Mouse (Mus musculus) v-Abl transformed pro-B cells (cell line): Measurements from ENCODE around the gene Cdk19.

Experiments
- in situ Hi-C, 2 experiments: fragments of 400-800 bp; cut with MboI; formaldehyde crosslinking; loops; one replicate each; pipeline ENCODE4 v1.15.1; 2025; ENCODE audit not compliant: unreplicated experiment in 2 of 2

The Cdk19 gene

GRCm38 (mm10) chr10:40339351-40339964 lies at the start of gene Cdk19:
Gene Cdk19, plus strand, starts transcription at chr10:40339564.
- in situ Hi-C loops, result loop anchor here in 1 of 2 experiments (25.0 kb wide), 1 partner anchor 277 kb away; no protein-coding TSS in a partner anchor

DNA sequence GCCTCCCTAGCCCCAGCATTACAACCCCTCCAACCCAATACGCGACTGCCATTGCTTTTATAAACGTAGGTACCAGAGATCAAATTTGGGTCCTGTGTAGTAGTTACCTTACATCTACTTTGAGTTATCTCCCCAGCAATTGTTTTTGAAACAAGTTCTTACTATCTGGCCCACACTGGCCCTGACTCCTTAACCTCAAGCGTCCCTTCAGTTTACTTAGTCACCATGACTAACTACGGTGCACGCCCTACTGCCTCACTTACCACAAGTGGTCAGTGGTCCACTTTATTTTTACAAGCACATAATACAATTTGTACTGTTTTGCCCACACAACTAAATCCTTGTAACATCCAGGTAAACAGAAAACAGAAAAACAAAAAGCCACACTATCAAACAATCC lies 46.7 kb upstream of the Cdk19 start:
- in situ Hi-C loops, result no loop called here

DNA sequence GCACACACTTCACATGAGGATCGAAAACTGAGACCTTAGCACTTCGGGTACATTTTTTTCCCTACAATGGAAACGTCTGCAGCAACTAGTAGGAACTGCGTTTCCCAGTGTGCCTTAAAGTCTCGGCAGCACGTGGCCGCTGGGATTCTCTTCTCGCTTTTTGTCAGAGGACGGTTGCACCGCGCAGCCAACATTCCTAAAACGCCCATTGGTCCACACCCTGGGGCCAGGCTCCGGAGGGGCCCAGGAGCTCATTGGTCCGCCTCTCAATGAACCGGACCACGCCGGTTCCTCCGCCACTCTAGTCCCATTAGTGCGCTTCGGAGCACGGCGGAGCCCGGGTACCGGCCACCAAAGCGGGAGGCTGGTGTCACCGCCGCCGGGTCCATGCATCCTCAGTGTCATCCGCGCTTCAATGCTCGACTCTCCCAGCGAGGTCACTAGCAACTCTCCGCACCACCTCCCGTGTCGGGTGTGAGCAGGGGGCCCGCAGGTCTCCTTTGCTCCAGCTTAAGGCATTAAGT lies 38.7 kb upstream of the Cdk19 start:
- in situ Hi-C loops, result loop anchor here in 1 of 2 experiments (5.0 kb wide), 2 partner anchors 43 to 47 kb away; partner anchors contain the start of gene Gtf3c6

GRCm38 (mm10) chr10:40301181-40302075 lies 37.9 kb upstream of the Cdk19 start:
- in situ Hi-C loops, result loop anchor here in 1 of 2 experiments (5.0 kb wide), 2 partner anchors 44 to 46 kb away; partner anchors contain the start of gene Gtf3c6

GRCm38 (mm10) chr10:40302140-40302985 lies 37.0 kb upstream of the Cdk19 start, which contains the start of gene Amd1:
Gene Amd1, minus strand, starts transcription at chr10:40302186.
- in situ Hi-C loops, result loop anchor here in 1 of 2 experiments (5.0 kb wide), 2 partner anchors 45 kb away; partner anchors contain the start of gene Gtf3c6

DNA sequence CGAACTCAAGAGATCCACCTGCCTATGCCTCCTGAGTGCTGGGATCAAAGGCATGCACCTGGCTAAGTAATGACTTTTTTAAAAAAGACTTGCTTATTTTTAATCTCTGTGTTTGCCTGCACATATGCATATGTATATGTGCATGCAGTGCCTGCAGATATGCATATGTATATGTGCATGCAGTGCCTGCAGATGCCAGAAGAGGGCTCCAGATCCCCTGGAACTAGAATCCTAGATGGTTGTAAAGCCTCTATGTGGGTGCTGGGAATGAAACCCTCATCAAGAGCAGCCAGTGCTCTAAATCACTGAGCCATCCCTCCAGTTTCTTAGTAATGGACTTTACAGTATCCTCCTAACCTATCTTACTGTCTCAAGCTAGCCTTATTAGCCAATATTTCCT lies 33.4 kb upstream of the Cdk19 start:
- in situ Hi-C loops, result loop anchor here in 1 of 2 experiments (5.0 kb wide), 1 partner anchor 41 kb away; no protein-coding TSS in a partner anchor

GRCm38 (mm10) chr10:40307826-40308583 lies 31.4 kb upstream of the Cdk19 start:
- in situ Hi-C loops, result loop anchor here in 1 of 2 experiments (5.0 kb wide), 1 partner anchor 39 kb away; no protein-coding TSS in a partner anchor

GRCm38 (mm10) chr10:40309884-40310635 lies 29.3 kb upstream of the Cdk19 start:
- in situ Hi-C loops, result loop anchor here in 1 of 2 experiments (5.0 kb wide), 1 partner anchor 37 kb away; no protein-coding TSS in a partner anchor

- in situ Hi-C loops, result no loop called here
Observed at GRCm38 (mm10) chr10:40312781-40313180, 26.6 kb upstream of the Cdk19 start.

DNA sequence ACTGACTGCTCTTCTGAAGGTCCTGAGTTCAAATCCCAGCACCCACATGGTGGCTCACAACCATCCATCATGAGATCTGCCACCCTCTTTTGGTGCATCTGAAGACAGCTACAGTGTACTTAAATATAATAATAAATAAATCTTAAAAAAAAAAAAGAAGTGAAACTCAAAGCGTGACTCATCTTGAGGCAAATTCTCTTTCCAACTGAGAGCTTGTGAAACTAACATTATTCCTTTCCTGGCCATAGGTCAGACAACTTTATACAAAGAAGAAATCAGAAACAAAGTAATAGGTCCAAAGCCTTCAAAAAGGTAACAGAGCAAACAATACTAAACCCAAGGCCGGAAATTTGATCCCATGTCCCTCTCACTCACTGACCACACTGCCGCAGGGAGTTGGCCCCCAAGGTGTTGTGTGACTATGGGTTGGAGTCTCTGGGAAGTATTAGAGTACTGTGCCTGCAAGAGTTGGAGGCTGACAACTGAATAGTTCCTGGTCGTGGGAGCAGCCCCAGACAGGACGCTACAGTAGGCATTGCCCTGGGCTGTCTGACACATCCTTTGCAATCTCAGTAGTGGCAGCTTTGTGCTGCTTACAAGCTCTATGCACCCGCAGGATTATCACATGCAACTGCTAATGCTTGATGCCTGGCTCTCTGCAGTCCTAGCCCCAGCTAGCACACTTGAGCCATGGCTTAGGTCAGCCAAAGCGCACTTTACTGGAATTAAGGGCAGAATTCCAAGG lies 22.4 kb upstream of the Cdk19 start:
- in situ Hi-C loops, result no loop called here

DNA sequence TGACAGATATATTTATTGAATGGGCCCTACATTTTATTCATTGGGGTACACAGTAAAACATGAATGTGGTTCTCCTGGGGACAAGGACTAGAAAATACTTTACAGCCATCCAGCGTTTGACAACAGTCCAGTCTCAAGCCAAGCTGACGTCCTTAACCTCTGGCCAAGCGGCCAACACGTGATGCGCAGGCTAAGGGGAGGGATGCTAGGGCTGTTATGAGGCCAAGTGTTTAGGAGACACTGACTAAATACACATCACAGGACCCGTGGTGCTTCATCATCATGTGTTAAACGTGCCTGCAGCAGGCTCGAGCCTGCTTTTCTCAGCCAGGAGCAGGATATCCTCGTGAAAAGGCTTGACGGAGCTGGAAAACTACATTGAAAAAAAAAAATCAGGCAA lies 19.1 kb upstream of the Cdk19 start:
- in situ Hi-C loops, result no loop called here

GRCm38 (mm10) chr10:40328004-40328551 lies 11.3 kb upstream of the Cdk19 start:
- in situ Hi-C loops, result loop anchor here in 1 of 2 experiments (25.0 kb wide), 1 partner anchor 266 kb away; no protein-coding TSS in a partner anchor

DNA sequence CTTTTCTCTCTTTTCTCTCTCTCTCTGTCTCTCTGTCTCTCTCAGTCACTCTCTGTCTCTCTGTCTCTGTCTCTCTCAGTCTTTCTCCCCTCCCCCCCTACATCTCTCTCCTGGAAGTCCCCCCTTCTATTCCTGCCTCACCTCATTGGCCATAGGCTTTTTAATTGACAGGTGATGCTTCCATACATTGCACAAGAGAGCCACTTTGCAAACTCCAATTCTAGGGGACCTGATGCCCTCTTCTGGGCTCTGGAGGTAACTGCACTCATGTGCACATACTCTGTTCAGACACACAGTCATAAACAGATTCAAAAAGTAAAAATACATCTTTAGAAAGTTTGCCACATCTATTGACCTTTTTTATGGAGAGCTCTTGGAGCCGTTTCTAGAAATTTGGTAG lies 9.1 kb upstream of the Cdk19 start:
- in situ Hi-C loops, result loop anchor here in 1 of 2 experiments (25.0 kb wide), 1 partner anchor 268 kb away; no protein-coding TSS in a partner anchor

- in situ Hi-C loops, result loop anchor here in 1 of 2 experiments (25.0 kb wide), 1 partner anchor 271 kb away; no protein-coding TSS in a partner anchor
Observed at GRCm38 (mm10) chr10:40332864-40333263, 6.5 kb upstream of the Cdk19 start.

DNA sequence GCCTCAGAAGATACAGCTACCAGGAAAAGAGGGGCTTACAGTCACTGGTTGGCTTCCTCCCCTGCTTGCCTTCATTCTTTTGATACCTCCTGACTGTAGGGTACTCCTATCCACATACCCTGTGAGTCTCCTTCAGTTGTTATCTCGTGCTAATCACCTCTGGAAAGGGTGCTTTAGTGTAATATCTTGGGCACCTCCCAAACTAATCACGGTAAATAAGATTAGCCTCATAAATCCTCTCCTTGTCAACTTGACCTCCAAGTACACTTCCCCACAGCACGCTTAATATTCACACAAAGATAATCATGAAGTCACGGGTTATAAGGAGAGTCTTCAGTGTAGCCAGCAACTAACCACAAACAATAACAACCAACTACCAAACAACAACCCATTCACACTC lies 2.7 kb downstream of the Cdk19 start:
- in situ Hi-C loops, result loop anchor here in 1 of 2 experiments (25.0 kb wide), 1 partner anchor 280 kb away; no protein-coding TSS in a partner anchor

DNA sequence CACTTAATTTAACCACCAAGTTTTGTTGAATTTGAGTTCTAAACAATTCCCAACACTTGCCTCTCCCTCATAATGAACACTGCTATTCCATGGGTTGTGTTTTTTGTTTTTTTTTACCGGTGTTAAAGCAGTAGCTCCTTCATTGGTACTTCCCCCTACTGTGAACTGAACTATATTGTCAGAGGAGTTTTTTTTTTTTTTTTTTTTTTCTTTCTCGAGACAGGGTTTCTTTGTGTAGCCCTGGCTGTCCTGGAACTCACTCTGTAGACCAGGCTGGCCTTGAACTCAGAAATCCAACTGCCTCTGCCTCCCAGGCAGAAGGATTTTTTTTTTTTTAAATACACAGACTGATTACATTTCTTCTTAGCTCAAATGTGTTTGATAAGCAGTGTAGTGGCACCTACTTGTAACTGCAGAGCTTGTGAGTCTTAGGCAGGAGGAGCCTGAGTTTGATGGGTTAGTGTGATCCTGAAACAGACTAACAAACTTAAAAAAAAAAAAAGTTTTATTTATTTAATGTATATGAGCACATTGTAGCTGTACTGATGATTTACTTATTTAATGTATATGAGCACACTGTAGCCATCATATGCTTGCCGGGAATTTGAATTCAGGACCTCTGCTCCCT lies 7.5 kb downstream of the Cdk19 start:
- in situ Hi-C loops, result loop anchor here (5.0 to 25.0 kb wide), 4 partner anchors 40 to 285 kb away; partner anchors contain the start of genes Gtf3c6 (in 2 of the 2) and Amd1 (in 1 of the 2)
